Mouse (Mus musculus) heart, embryonic 14.5 days (tissue): ENCODE measurements around the gene Mtif3. TPM values are rescaled to one million over a fixed set of nuclear protein-coding genes. Genes with fewer than 3 reads are reported as not detected.
A peak's percentile ranks its signal among the peaks of the same experiment; 100 is the strongest.

ENCODE experiments used
- ATAC-seq: fragments of 200-750 bp; cut with Nextera tagmentation; 2 replicates; pipeline ENCODE4 v1.8.0; 2017; ENCODE audit warnings: low read depth, moderate TSS enrichment; ENCODE audit not compliant: insufficient number of reproducible peaks, insufficient read depth, low FRiP score
- H3K27ac ChIP-seq, 2 experiments: fragments of 200-500 bp in 1 of 2; fragments of 300-500 bp in 1 of 2; sonication (generic) in 1 of 2; replicated peaks in 1 of 2; 2 replicates each; pipeline ENCODE4 v1.5.1; 2012 to 2014; ENCODE audit warnings: low read depth in 2 of 2, low read length in 2 of 2, control low read depth in 1 of 2, mild to moderate bottlenecking in 1 of 2, mixed read lengths in 1 of 2; ENCODE audit not compliant: control insufficient read depth in 1 of 2, insufficient read depth in 1 of 2
- H3K27me3 ChIP-seq: fragments of 300-500 bp; sonication (generic); 2 replicates; pipeline ENCODE4 v1.6.1; 2014; ENCODE audit warnings: mild to moderate bottlenecking, low read length, control low read depth; ENCODE audit not compliant: control insufficient read depth, insufficient read depth
- H3K36me3 ChIP-seq: fragments of 300-500 bp; sonication (generic); 2 replicates; pipeline ENCODE4 v1.6.1; 2014; ENCODE audit warnings: mild to moderate bottlenecking, control low read depth, low read length, mixed read lengths; ENCODE audit not compliant: control insufficient read depth, insufficient read depth
- H3K4me1 ChIP-seq, 2 experiments: fragments of 200-500 bp in 1 of 2; fragments of 300-500 bp in 1 of 2; sonication (generic) in 1 of 2; 2 replicates each; pipeline ENCODE4 v1.6.1; 2012 to 2014; ENCODE audit warnings: low read length in 2 of 2, control low read depth in 1 of 2, mixed read lengths in 1 of 2; ENCODE audit not compliant: control insufficient read depth in 2 of 2, insufficient read depth in 2 of 2
- H3K4me2 ChIP-seq: fragments of 300-500 bp; sonication (generic); 2 replicates; pipeline ENCODE4 v1.6.1; 2014; ENCODE audit warnings: mild to moderate bottlenecking, low read length
- H3K4me3 ChIP-seq, 2 experiments: fragments of 200-500 bp in 1 of 2; fragments of 300-500 bp in 1 of 2; sonication (generic) in 1 of 2; 2 replicates each; pipeline ENCODE4 v1.5.1; 2012 to 2014; ENCODE audit warnings: low read length in 2 of 2, mild to moderate bottlenecking in 2 of 2, control low read depth in 1 of 2, low read depth in 1 of 2, moderate library complexity in 1 of 2; ENCODE audit not compliant: control insufficient read depth in 1 of 2, insufficient read depth in 1 of 2
- H3K9ac ChIP-seq: fragments of 300-500 bp; sonication (generic); 2 replicates; pipeline ENCODE4 v1.6.1; 2014; ENCODE audit warnings: mild to moderate bottlenecking, low read length
- H3K9me3 ChIP-seq: fragments of 300-500 bp; sonication (generic); 2 replicates; pipeline ENCODE4 v1.6.1; 2016; ENCODE audit warnings: low read length, control low read depth; ENCODE audit not compliant: control insufficient read depth
- WGBS: fragments of 180-500 bp; shearing (Covaris S2); extraction: QIAGEN DNeasy Blood & Tissue Kit; methylation state at CpG from one replicate; pipeline ENCODE4 v1.1.7; 2014; 5-methylcytosine and 5-hydroxymethylcytosine counted together
- polyA plus RNA-seq: library from polyadenylated mRNA; unstranded; fragments of >200 nt; fragmentation: Nextera tagmentation; extraction: Ambion mirVana; gene quantifications from 2 replicates; pipeline ENCODE4 v1.2.1, GENCODE M21; 2014

The Mtif3 gene
- polyA plus RNA-seq, 1 experiment from 2014 or later, result 23.8 TPM

- Histone ChIP-seq H3K27ac (no peak overlapping the region), H3K27me3 (no peaks in the 10 kb centered on the region), H3K9ac (no peak overlapping the region), H3K4me1 (peaks cover under 1 to 4% of the 10 kb centered on the region in 2 experiments), H3K9me3 (no peaks in the 10 kb centered on the region), H3K4me2 (no peak overlapping the region), H3K4me3 (no peak overlapping the region), H3K36me3 (peaks cover 90% of the 10 kb centered on the region)
- 87% methylated on average over 7 of the region's 7 CpGs for WGBS
- no peak for ATAC-seq
These were observed 9.0 kb downstream of the Mtif3 start for GRCm38 (mm10) chr5:146954576-146954975.

GRCm38 (mm10) chr5:146948508-146949088 is 15.0 kb downstream of the Mtif3 start, which contains the start of gene Gtf3a:
Gtf3a (plus strand) TSS chr5:146948657.
- peak; percentile 90 for ATAC-seq
- under 1% methylated on average over 47 of the region's 62 CpGs for WGBS
- Histone ChIP-seq H3K27me3 (no peaks in the 10 kb centered on the region), H3K4me3 (peak within 1 kb of the TSS; percentile 59 to 89), H3K36me3 (peaks cover 31% of the 10 kb centered on the region), H3K9me3 (peaks cover 5% of the 10 kb centered on the region; the same call in 1 of the 2 replicates), H3K27ac (peak within 1 kb of the TSS; percentile 65 to 73), H3K4me1 (peaks cover 3 to 10% of the 10 kb centered on the region in 2 experiments), H3K4me2 (peak within 1 kb of the TSS; percentile 95), H3K9ac (peak within 1 kb of the TSS; percentile 91)

GRCm38 (mm10) chr5:146948041-146948507 is 15.5 kb downstream of the Mtif3 start:
- peak overlapping the region; percentile 91 for H3K9ac ChIP-seq
- H3K27ac ChIP-seq, result peak overlapping the region; percentile 65 to 73
- no peaks in the 10 kb centered on the region for H3K27me3 ChIP-seq
- peaks cover 3 to 10% of the 10 kb centered on the region in 2 experiments for H3K4me1 ChIP-seq
- peak overlapping the region; percentile 95 for H3K4me2 ChIP-seq
- peaks cover 26% of the 10 kb centered on the region for H3K36me3 ChIP-seq
- H3K9me3 ChIP-seq, result peaks cover 5% of the 10 kb centered on the region; the same call in 1 of the 2 replicates
- H3K4me3 ChIP-seq, result peak overlapping the region; percentile 59 to 89
- no peak for ATAC-seq
- WGBS, result 17% methylated on average over 10 of the region's 10 CpGs

- no peak overlapping the region for H3K4me2 ChIP-seq
- no peak overlapping the region for H3K9ac ChIP-seq
- no peak overlapping the region for H3K27ac ChIP-seq
- H3K4me3 ChIP-seq, result no peak overlapping the region
- H3K9me3 ChIP-seq, result peaks cover 5% of the 10 kb centered on the region; the same call in 1 of the 2 replicates
- 84% methylated on average over 6 of the region's 6 CpGs for WGBS
- no peak for ATAC-seq
- H3K27me3 ChIP-seq, result no peaks in the 10 kb centered on the region
- peaks cover 3 to 10% of the 10 kb centered on the region in 2 experiments for H3K4me1 ChIP-seq
- H3K36me3 ChIP-seq, result peaks cover 20% of the 10 kb centered on the region
These were observed 16.1 kb downstream of the Mtif3 start for GRCm38 (mm10) chr5:146947497-146947896.

GRCm38 (mm10) chr5:146946682-146947081 is 16.9 kb downstream of the Mtif3 start:
- 85% methylated on average over 9 of the region's 9 CpGs for WGBS
- Histone ChIP-seq H3K4me1 (peaks cover 3 to 10% of the 10 kb centered on the region in 2 experiments), H3K9ac (no peak overlapping the region), H3K27me3 (no peaks in the 10 kb centered on the region), H3K36me3 (peaks cover 12% of the 10 kb centered on the region), H3K4me2 (no peak overlapping the region), H3K27ac (no peak overlapping the region), H3K4me3 (no peak overlapping the region), H3K9me3 (peaks cover 5% of the 10 kb centered on the region; the same call in 1 of the 2 replicates)
- ATAC-seq, result no peak

- H3K4me3 ChIP-seq, result no peak overlapping the region
- H3K4me2 ChIP-seq, result no peak overlapping the region
- ATAC-seq, result no peak
- WGBS, result 94% methylated on average over 2 of the region's 2 CpGs
- peaks cover 5% of the 10 kb centered on the region; the same call in 1 of the 2 replicates for H3K9me3 ChIP-seq
- H3K4me1 ChIP-seq, result peaks cover 3 to 6% of the 10 kb centered on the region in 2 experiments
- no peaks in the 10 kb centered on the region for H3K27me3 ChIP-seq
- H3K36me3 ChIP-seq, result no peaks in the 10 kb centered on the region
- no peak overlapping the region for H3K9ac ChIP-seq
- H3K27ac ChIP-seq, result no peak overlapping the region
These were observed 19.0 kb downstream of the Mtif3 start for GRCm38 (mm10) chr5:146944568-146944967.

- WGBS, result 76% methylated on average over 15 of the region's 15 CpGs
- no peak overlapping the region for H3K4me3 ChIP-seq
- peaks cover 7% of the 10 kb centered on the region; the same call in 1 of the 2 replicates for H3K9me3 ChIP-seq
- H3K9ac ChIP-seq, result no peak overlapping the region
- no peaks in the 10 kb centered on the region for H3K36me3 ChIP-seq
- H3K27ac ChIP-seq, result no peak overlapping the region
- H3K27me3 ChIP-seq, result no peaks in the 10 kb centered on the region
- no peak overlapping the region for H3K4me2 ChIP-seq
- ATAC-seq, result no peak
- H3K4me1 ChIP-seq, result no peaks in the 10 kb centered on the region
These were observed 20.6 kb downstream of the Mtif3 start for GRCm38 (mm10) chr5:146942965-146943364.
